Mouse (Mus musculus): ENCODE results near the gene Cenpq. TPM values are rescaled to one million over a fixed set of nuclear protein-coding genes. Genes with fewer than 3 reads are reported as not detected.
A peak's percentile ranks its signal among the peaks of the same experiment; 100 is the strongest.

Cenpq gene
- polyA plus RNA-seq (2015; fragmentation: Nextera tagmentation; extraction: Ambion mirVana), result 19.4 and 22.8 TPM in 2 replicates

- peak within 1 kb of the TSS; percentile 95 for H3K27ac ChIP-seq (replicated peaks)
- peak; percentile 99 for ATAC-seq (ENCODE audit: insufficient read depth)
- WGBS (ENCODE audit: insufficient replicate concordance), result under 1% methylated on average over 50 of the region's 50 CpGs
- peaks cover 6% of the 10 kb centered on the region for H3K4me1 ChIP-seq (replicated peaks)
- no peaks in the 10 kb centered on the region for H3K9me3 ChIP-seq (replicated peaks)
- peak within 1 kb of the TSS; percentile 76 for H3K4me2 ChIP-seq
- no peaks in the 10 kb centered on the region for H3K27me3 ChIP-seq
- H3K36me3 ChIP-seq (replicated peaks), result peaks cover 13% of the 10 kb centered on the region
- peak within 1 kb of the TSS; percentile 74 for H3K4me3 ChIP-seq (replicated peaks)
- peak within 1 kb of the TSS; percentile 61 for H3K9ac ChIP-seq
These were observed at the start of gene Cenpq, which contains the start of gene Mut for GRCm38 (mm10) chr17:40934420-40935231. Cenpq (minus strand) TSS chr17:40935047. Mut (plus strand) TSS chr17:40934685.

- ATAC-seq (ENCODE audit: insufficient read depth), result no peak
- Histone ChIP-seq H3K36me3 (replicated peaks) (no peaks in the 10 kb centered on the region), H3K4me1 (replicated peaks) (no peaks in the 10 kb centered on the region), H3K4me2 (no peak overlapping the region), H3K9ac (no peak overlapping the region), H3K27me3 (no peaks in the 10 kb centered on the region), H3K4me3 (replicated peaks) (no peak overlapping the region), H3K9me3 (replicated peaks) (no peaks in the 10 kb centered on the region), H3K27ac (replicated peaks) (no peak overlapping the region)
- 58% methylated on average over 11 of the region's 11 CpGs for WGBS (ENCODE audit: insufficient replicate concordance)
These were observed 43.1 kb upstream of the Cenpq start for GRCm38 (mm10) chr17:40977914-40978313.

GRCm38 (mm10) chr17:40948518-40948917 is 13.7 kb upstream of the Cenpq start:
- Histone ChIP-seq H3K27me3 (no peaks in the 10 kb centered on the region), H3K9ac (no peak overlapping the region), H3K4me3 (replicated peaks) (no peak overlapping the region), H3K4me1 (replicated peaks) (no peaks in the 10 kb centered on the region), H3K27ac (replicated peaks) (no peak overlapping the region), H3K4me2 (no peak overlapping the region), H3K9me3 (replicated peaks) (no peaks in the 10 kb centered on the region), H3K36me3 (replicated peaks) (peaks cover 36% of the 10 kb centered on the region)
- WGBS (ENCODE audit: insufficient replicate concordance), result 71% methylated on average over 3 of the region's 3 CpGs
- ATAC-seq (ENCODE audit: insufficient read depth), result no peak

- WGBS (ENCODE audit: insufficient replicate concordance), result under 1% methylated on average over 14 of the region's 14 CpGs
- Histone ChIP-seq H3K9me3 (replicated peaks) (no peaks in the 10 kb centered on the region), H3K27ac (replicated peaks) (peak overlapping the region; percentile 95), H3K36me3 (replicated peaks) (peaks cover 20% of the 10 kb centered on the region), H3K9ac (peak overlapping the region; percentile 60), H3K4me3 (replicated peaks) (peak overlapping the region; percentile 74), H3K4me2 (peak overlapping the region; percentile 76), H3K4me1 (replicated peaks) (peaks cover 6% of the 10 kb centered on the region), H3K27me3 (no peaks in the 10 kb centered on the region)
- ATAC-seq (ENCODE audit: insufficient read depth), result peak; percentile 51
These were observed 862 bp downstream of the Cenpq start for GRCm38 (mm10) chr17:40933985-40934384.

- H3K4me1 ChIP-seq (replicated peaks), result no peaks in the 10 kb centered on the region
- no peak overlapping the region for H3K4me2 ChIP-seq
- ATAC-seq (ENCODE audit: insufficient read depth), result no peak
- H3K27me3 ChIP-seq, result no peaks in the 10 kb centered on the region
- H3K9me3 ChIP-seq (replicated peaks), result no peaks in the 10 kb centered on the region
- WGBS (ENCODE audit: insufficient replicate concordance), result 83% methylated on average over 2 of the region's 2 CpGs
- no peak overlapping the region for H3K27ac ChIP-seq (replicated peaks)
- H3K4me3 ChIP-seq (replicated peaks), result no peak overlapping the region
- no peak overlapping the region for H3K9ac ChIP-seq
- no peaks in the 10 kb centered on the region for H3K36me3 ChIP-seq (replicated peaks)
These were observed 19.3 kb downstream of the Cenpq start for GRCm38 (mm10) chr17:40915499-40915898.

- Histone ChIP-seq H3K27me3 (no peaks in the 10 kb centered on the region), H3K9ac (no peak within 1 kb of the TSS), H3K4me2 (no peak within 1 kb of the TSS), H3K9me3 (replicated peaks) (no peaks in the 10 kb centered on the region), H3K4me1 (replicated peaks) (no peaks in the 10 kb centered on the region), H3K36me3 (replicated peaks) (no peaks in the 10 kb centered on the region), H3K4me3 (replicated peaks) (no peak within 1 kb of the TSS), H3K27ac (replicated peaks) (no peak within 1 kb of the TSS)
- WGBS (ENCODE audit: insufficient replicate concordance), result 82% methylated on average over 2 of the region's 2 CpGs
- ATAC-seq (ENCODE audit: insufficient read depth), result no peak
These were observed 20.6 kb downstream of the Cenpq start, which contains the start of gene Glyatl3 for GRCm38 (mm10) chr17:40914250-40914649. Glyatl3 (minus strand) TSS chr17:40914350.

GRCm38 (mm10) chr17:40904721-40905154 is 30.1 kb downstream of the Cenpq start:
- H3K27me3 ChIP-seq, result no peaks in the 10 kb centered on the region
- no peak overlapping the region for H3K4me2 ChIP-seq
- H3K36me3 ChIP-seq (replicated peaks), result no peaks in the 10 kb centered on the region
- H3K9me3 ChIP-seq (replicated peaks), result no peaks in the 10 kb centered on the region
- no peak overlapping the region for H3K27ac ChIP-seq (replicated peaks)
- peaks cover 10% of the 10 kb centered on the region for H3K4me1 ChIP-seq (replicated peaks)
- no peak overlapping the region for H3K9ac ChIP-seq
- 12% methylated on average over 14 of the region's 14 CpGs for WGBS (ENCODE audit: insufficient replicate concordance)
- no peak overlapping the region for H3K4me3 ChIP-seq (replicated peaks)
- ATAC-seq (ENCODE audit: insufficient read depth), result no peak

- H3K9me3 ChIP-seq (replicated peaks), result no peaks in the 10 kb centered on the region
- no peak overlapping the region for H3K9ac ChIP-seq
- H3K27ac ChIP-seq (replicated peaks), result no peak overlapping the region
- no peak for ATAC-seq (ENCODE audit: insufficient read depth)
- H3K36me3 ChIP-seq (replicated peaks), result no peaks in the 10 kb centered on the region
- H3K4me1 ChIP-seq (replicated peaks), result peaks cover 14% of the 10 kb centered on the region
- H3K4me3 ChIP-seq (replicated peaks), result no peak overlapping the region
- H3K4me2 ChIP-seq, result no peak overlapping the region
- no peaks in the 10 kb centered on the region for H3K27me3 ChIP-seq
- WGBS (ENCODE audit: insufficient replicate concordance), result 20% methylated on average over 11 of the region's 11 CpGs
These were observed 30.7 kb downstream of the Cenpq start for GRCm38 (mm10) chr17:40904056-40904597.

- Histone ChIP-seq H3K36me3 (replicated peaks) (no peaks in the 10 kb centered on the region), H3K4me1 (replicated peaks) (peaks cover 14% of the 10 kb centered on the region), H3K9ac (no peak overlapping the region), H3K27me3 (no peaks in the 10 kb centered on the region), H3K27ac (replicated peaks) (no peak overlapping the region), H3K4me3 (replicated peaks) (no peak overlapping the region), H3K9me3 (replicated peaks) (no peaks in the 10 kb centered on the region), H3K4me2 (no peak overlapping the region)
- no peak for ATAC-seq (ENCODE audit: insufficient read depth)
- 12% methylated on average over 4 of the region's 4 CpGs for WGBS (ENCODE audit: insufficient replicate concordance)
These were observed 31.5 kb downstream of the Cenpq start for GRCm38 (mm10) chr17:40903345-40903744.

GRCm38 (mm10) chr17:40899783-40900363 is 35.0 kb downstream of the Cenpq start:
- Histone ChIP-seq H3K27me3 (no peaks in the 10 kb centered on the region), H3K4me1 (replicated peaks) (peaks cover 14% of the 10 kb centered on the region), H3K9me3 (replicated peaks) (no peaks in the 10 kb centered on the region), H3K27ac (replicated peaks) (no peak overlapping the region), H3K4me2 (no peak overlapping the region), H3K9ac (no peak overlapping the region), H3K36me3 (replicated peaks) (no peaks in the 10 kb centered on the region), H3K4me3 (replicated peaks) (no peak overlapping the region)
- ATAC-seq (ENCODE audit: insufficient read depth), result peak; percentile 66
- 36% methylated on average over 4 of the region's 4 CpGs for WGBS (ENCODE audit: insufficient replicate concordance)

GRCm38 (mm10) chr17:40896863-40897262 is 38.0 kb downstream of the Cenpq start:
- no peak overlapping the region for H3K4me3 ChIP-seq (replicated peaks)
- no peak overlapping the region for H3K4me2 ChIP-seq
- H3K27me3 ChIP-seq, result peaks cover 3% of the 10 kb centered on the region; the same call in 1 of the 2 replicates
- H3K9ac ChIP-seq, result no peak overlapping the region
- WGBS (ENCODE audit: insufficient replicate concordance), result 42% methylated on average over 1 of the region's 1 CpGs
- ATAC-seq (ENCODE audit: insufficient read depth), result no peak
- no peak overlapping the region for H3K27ac ChIP-seq (replicated peaks)
- H3K36me3 ChIP-seq (replicated peaks), result no peaks in the 10 kb centered on the region
- H3K4me1 ChIP-seq (replicated peaks), result peaks cover 9% of the 10 kb centered on the region
- H3K9me3 ChIP-seq (replicated peaks), result no peaks in the 10 kb centered on the region

Measured in liver, embryonic 15.5 days (tissue).